Mouse (Mus musculus): ENCODE measurements around the gene Pacsin1.
A peak's percentile ranks its signal among the peaks of the same experiment; 100 is the strongest.

Gene Pacsin1

GRCm38 (mm10) chr17:27678924-27679813 is 23.9 kb downstream of the Pacsin1 start:
- peak; percentile 75 to 86 for DNase-seq

GRCm38 (mm10) chr17:27684886-27685549 is 29.7 kb downstream of the Pacsin1 start:
- peak; percentile 88 to 92 for DNase-seq

GRCm38 (mm10) chr17:27685550-27685913 is 30.2 kb downstream of the Pacsin1 start:
- peak; percentile 54 to 56 for DNase-seq

- DNase-seq: peak in 1 of 2 experiments; percentile 39
Observed at GRCm38 (mm10) chr17:27686395-27686794, 31.1 kb downstream of the Pacsin1 start.

- peak in 1 of 2 experiments; percentile 36 for DNase-seq
Observed at GRCm38 (mm10) chr17:27690993-27691693, 35.8 kb downstream of the Pacsin1 start.

- no peak for DNase-seq
Observed at GRCm38 (mm10) chr17:27699641-27700244, 44.4 kb downstream of the Pacsin1 start.

GRCm38 (mm10) chr17:27700812-27701211 is 45.5 kb downstream of the Pacsin1 start:
- DNase-seq: no peak

GRCm38 (mm10) chr17:27701856-27702255 is 46.5 kb downstream of the Pacsin1 start:
- DNase-seq: no peak

GRCm38 (mm10) chr17:27702518-27702917 is 47.2 kb downstream of the Pacsin1 start:
- DNase-seq: peak; percentile 82 to 85

GRCm38 (mm10) chr17:27703961-27704621 is 48.8 kb downstream of the Pacsin1 start:
- DNase-seq: peak; percentile 64

- DNase-seq: no peak
Observed at GRCm38 (mm10) chr17:27705661-27706060, 50.4 kb downstream of the Pacsin1 start.

- DNase-seq: peak; percentile 93 to 95
Observed at GRCm38 (mm10) chr17:27707954-27708661, 52.8 kb downstream of the Pacsin1 start.

- DNase-seq: peak in 1 of 2 experiments; percentile 43
Observed at GRCm38 (mm10) chr17:27709650-27710049, 54.3 kb downstream of the Pacsin1 start.

- DNase-seq: peak; percentile 79 to 87
Observed at GRCm38 (mm10) chr17:27712832-27713231, 57.5 kb downstream of the Pacsin1 start.

- DNase-seq: peak in 1 of 2 experiments; percentile 41
Observed at GRCm38 (mm10) chr17:27716804-27717203, 61.5 kb downstream of the Pacsin1 start.

- DNase-seq: peak; percentile 73 to 77
Observed at GRCm38 (mm10) chr17:27718250-27718649, 62.9 kb downstream of the Pacsin1 start.

- no peak for DNase-seq
Observed at GRCm38 (mm10) chr17:27719663-27720062, 64.4 kb downstream of the Pacsin1 start.

- peak; percentile 49 to 62 for DNase-seq
Observed at GRCm38 (mm10) chr17:27720326-27720725, 65.0 kb downstream of the Pacsin1 start.

- peak; percentile 97 to 98 for DNase-seq
Observed at GRCm38 (mm10) chr17:27721125-27721664, 65.9 kb downstream of the Pacsin1 start.

- DNase-seq: no peak
Observed at GRCm38 (mm10) chr17:27724327-27724726, 69.0 kb downstream of the Pacsin1 start.

- DNase-seq: no peak
Observed at GRCm38 (mm10) chr17:27725011-27725410, 69.7 kb downstream of the Pacsin1 start.

Data from cerebellum, postnatal 10 days (tissue).